Mouse (Mus musculus): ENCODE measurements around the gene Nfasc.

Gene Nfasc

DNA sequence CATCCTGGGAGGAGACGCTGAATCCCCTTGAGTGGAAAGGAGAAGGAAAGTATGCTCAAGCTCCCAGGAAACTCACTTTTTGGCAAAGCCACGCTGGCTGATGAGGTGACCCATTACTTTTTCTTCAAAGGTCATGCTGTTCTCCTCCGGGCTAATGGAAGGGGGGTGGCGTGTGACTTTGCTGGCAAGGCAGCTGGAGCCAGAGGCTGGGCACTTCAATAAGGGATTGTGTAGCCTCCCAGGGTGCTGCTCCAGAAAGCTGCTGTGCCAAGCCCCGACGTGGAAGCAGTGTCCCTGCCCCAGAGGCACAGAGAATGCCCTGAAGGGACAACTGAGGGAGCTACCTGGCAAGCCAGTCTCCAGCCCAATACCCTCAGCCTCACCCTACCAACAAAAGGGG, 101.3 kb downstream of the Nfasc start:
- DNase-seq: no peak

DNA sequence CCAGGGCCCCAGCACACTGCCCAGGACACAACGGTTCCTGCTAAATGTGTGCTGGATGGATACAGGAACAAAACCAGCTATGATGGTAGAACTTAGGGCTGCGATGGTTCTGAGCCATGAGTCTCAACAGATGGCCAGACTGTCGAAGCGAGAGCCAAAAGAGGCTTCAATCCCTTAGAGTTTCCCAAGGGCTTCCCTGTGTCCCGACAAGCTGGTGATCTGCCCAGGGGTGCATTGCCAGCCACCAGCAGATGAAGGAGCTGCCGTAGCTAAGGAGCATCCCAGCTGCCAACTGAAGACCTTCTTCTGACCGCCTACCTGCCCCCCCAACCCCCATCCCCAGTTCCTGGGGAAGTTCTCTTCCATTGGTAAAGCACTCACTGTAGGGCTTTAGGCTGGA, 104.3 kb downstream of the Nfasc start:
- no peak for DNase-seq

DNA sequence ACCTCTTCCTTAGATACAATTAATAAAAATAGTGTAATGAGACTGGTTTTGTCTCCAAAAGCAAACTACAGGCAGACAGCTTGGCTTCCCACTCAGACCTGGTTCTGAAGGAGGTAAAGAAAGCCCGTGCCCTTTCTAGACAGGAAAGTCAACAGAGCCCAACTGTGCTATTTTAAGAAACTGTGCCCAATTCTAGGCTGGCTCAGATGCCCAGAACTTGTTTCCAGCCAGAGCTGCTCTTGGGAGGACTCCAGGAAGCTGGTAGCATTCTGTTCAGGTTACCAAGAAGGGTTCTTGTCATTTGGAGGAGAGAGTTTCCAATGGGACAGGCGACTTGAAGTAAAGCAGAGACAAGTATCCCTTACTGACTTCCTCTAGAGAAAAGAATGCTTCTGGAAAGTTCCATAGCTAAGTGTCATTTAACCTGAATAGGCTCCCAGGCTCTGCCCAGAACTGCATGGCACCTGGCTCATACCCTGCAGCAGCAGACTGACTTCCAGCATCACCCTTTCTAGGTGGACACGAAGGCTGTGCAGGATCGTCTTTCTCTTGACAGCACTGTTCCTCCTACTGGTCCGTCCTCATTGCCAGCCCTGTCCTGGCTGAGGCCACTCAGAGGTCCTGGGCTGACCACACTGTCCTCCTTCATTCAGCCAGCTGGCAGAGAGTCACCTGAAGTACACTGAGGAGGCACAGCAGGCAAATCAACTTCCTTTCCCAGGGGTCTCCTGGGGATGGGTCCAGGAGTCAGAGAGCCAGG, 111.8 kb downstream of the Nfasc start:
- DNase-seq: no peak

DNA sequence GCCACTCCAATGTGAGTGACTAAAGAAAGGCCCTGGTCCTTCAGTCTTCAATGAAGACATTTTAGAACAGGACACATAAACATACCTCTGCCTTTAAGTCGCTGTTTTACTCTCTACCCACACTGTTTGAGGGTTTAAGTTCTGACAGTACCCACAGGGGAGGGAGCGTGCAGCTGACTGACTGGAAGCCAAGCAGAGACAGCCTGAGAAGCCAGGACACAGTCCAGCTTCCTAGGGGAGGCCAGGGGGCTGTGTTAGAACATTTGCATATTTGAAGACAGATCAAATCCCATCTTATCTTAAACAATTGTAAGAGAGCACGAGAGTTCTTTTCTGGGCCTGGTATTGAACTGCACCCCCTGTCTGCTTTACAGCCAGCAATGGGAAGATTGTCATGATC, 113.0 kb downstream of the Nfasc start:
- no peak for DNase-seq

DNA sequence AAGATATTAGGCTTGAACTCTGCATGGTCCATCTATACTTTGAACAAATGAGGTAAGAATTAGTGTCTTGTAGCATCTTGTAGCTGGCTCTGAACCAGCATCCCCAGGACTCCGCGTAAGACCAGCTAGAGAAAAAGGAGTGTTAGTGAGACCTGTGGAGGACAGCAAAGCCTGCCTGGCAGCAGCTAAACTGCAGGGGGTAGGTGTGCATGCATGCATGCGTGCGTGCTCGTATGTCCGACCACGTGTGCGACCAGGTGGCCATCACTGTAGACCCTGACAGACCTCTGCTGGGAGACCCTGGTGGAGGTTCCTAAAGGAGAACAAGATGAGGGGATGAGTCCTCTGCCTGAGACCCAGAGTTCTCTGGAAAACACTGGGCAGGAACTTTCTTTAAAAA, 113.4 kb downstream of the Nfasc start:
- no peak for DNase-seq

DNA sequence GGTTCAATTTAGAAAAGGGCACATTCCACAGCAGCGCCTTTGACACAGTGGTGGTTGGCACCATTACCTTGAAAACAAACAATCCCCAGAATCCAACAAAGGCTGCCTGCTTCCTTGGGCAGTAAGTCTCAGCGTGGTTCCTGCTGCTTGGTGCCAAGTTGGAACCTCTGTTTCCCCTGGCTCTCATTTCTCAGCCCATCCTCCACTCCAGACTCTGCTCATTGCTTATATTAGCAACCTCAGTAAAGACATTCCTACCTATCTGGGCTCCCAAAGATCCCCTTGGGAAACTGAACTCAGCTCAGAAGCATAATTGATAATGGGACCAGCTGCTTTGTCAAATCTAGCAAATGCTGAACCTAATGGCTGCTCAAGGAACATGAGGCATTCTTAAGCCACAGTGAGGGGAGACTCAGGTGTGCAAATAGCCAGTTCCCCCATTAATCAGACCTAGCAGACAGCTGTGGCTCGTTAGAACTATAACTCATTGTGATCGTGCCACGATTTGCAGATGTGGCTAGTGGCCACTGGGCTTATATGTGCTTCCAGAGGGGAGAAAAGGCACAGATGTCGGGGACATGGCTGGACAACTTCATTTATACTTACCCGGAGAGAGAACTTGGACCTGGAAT, 115.4 kb downstream of the Nfasc start:
- DNase-seq: no peak

DNA sequence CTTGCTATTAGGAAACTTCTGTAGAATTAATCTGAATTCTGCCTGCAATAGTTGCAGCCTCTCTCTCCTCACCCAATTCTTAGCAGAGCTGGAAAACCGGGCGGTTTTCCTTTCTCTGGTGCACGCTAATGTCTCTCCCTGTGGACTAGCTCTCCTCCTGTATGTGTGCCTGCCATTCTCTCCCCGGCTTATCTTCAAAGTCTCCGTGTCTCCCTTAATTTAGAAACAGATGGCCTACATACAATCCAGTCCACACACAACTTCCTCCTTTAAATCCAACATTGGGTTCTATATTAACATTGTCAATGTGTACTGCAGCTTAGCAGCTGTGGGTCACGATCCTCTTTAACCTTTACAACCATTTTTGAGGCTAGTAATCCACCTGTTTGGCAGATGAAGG, 116.6 kb downstream of the Nfasc start:
- no peak for DNase-seq

DNA sequence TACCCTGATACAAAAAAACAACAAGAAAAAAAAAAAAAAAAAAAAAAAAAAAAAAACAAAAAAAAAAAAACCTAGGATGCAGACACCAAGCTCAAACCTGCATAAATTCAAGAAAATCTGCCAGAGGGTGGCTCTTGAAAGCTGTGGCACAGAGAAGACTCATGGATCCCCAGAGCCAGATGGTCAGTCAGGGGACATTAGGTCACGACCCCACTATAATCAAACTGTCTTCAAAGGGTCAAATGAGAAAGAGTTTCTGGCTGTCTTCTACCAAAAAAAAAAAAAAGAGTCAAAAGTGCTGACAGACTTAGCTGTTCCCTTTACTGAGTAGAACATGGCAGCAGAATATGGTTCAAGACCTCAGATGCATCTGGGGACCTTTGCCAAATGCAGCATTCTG, 117.1 kb downstream of the Nfasc start:
- no peak for DNase-seq

DNA sequence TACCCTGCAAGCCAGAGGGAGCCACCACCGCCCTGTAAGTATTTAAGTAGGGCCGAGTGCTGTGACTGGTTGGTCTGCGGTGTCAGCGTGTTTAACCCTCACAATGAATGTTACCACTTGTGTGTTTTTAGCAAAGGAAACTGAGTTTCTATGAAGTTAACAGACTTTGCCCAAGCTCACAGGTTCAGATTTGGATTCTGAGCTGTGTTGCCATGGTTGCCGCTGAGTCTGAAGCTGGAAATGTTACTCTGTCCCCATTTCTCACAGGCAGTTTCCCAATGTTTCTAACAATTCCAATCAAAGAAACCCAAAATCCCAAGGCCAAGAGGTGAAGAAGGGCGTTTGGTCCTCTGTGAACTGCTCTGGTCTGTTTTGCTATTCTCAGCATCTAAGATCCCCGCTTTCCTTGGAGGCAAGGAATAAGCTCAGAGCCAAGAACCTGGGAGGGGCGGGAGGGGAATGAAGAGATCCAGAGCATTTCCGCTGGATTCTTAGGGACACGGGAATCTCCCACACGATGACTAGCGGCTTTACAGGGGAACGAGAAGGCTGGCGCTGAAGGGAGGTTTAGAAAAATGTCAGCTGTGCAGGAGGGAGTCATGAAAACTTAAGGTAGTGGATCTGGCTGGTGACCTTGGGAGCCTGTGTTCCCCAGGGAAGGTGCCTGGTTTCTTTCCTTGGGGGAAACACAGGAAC, 117.8 kb downstream of the Nfasc start:
- no peak for DNase-seq

DNA sequence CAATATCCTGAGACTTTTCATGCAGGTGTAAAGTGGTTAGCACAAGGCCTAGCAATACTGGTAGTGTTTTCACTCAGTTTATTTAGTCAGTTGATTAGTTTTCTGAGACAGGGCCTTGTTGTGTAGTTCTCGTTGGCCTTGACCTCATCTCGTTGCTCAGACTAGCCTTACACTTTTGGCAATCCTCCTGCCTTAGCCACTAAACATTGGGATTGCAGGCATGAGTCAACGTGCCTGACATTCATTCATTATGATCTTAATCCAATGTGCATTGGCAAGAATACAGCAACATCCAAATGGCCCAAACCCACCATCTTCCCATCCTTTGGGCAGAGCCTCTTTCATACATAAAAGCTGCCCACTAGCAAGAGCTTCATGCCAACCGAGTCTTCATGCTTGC, 129.5 kb downstream of the Nfasc start:
- DNase-seq: no peak

DNA sequence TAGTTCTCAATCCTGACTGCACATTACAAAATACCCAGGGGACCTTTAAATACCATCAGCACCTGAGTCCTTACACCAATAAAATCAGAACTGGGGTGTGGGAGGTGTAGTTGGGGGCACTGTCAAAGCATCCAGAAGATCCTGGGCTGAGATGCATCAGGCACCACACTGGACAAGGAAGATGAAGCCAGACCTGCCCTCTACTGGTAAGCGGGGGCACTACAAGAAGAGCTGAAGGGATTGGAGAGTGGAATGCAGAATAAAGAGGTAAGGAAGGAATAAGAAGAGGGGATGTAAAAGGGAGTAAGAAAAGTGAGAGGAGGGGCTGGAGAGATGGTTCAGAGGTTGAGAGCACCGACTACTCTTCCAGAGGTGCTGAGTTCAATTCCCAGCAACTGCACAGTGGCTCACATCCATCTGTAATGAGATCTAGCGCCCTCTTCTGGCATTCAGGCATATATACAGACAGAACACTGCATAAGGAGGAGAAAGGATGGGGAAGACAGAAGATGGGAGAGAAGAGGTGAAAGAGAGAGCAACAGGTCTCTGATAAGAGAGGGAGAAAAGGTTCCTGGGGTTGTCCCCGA, 132.5 kb downstream of the Nfasc start:
- peak; percentile 70 for DNase-seq

DNA sequence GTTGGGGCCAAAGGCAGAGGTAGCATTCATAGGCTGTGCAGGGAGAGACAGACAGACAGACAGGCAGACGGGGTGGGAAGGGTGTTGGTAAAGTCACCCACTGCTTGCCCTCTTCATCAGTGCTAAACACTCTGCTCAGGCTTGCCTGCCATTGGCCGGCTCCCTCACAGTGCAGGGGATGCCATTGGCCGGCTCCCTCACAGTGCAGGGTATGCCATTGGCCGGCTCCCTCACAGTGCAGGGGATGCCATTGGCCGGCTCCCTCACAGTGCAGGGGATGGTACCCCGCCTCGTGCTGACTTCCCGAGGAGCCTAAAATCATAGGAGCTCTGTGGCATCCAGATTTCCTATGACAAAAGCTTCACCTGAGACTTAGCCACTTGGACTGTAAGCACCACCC, 139.4 kb downstream of the Nfasc start:
- no peak for DNase-seq

DNA sequence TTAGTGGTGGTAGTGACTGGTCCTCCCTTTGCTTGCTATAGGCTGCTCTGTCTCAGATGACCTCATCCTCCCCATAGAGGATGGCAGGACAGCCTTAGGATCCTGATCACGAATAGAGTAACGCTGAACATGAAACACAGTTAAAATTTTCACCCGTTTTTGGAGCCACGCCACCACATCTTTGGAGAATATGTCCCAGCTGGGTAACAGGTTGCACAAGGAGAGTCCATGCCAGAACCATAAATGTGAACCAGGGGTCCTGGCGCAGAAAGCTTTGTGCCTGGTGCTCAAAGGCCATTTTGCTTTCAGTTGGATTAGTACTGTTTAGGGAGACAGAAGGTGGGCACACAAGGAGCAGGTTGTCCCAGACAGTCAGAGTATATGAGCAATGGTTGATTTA, 143.6 kb downstream of the Nfasc start:
- no peak for DNase-seq

DNA sequence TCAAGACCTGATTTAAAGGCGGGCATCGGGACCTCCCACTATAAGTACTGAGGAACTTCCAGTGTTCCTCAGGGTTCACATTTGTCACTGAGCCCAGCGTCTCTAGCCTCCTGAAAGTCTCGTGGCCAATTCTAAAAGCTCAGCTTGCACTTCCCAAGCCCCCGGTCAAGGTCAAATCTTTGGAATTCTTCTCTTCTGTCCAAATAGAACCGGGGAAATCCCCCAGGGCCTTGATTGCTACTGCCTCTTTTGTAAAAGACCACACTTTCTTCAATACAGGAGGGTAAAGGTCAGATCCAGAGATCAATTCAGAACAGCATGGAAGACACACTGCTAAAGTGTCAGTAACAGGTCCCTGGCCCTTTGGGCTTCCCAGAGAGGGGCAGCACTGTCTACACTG, 145.9 kb downstream of the Nfasc start:
- no peak for DNase-seq

DNA sequence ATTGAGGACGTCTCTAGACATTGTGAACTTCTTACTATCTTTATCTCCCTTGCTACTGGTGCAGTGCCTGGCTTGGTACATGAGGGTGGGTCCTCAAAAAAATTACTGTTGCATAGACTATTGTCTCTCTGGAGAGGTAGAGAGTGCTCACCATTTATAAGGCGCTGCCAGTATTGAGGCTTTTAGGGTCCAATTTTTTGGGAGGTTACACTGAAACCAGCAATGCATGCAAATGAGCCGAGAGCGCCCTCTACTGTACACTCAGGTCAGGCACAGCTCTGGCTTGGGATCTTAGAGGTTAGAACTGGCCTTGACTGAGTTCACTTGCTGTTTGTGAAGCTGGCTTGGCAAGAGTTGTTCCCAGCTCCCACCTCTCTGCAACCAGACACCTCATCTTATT, 147.0 kb downstream of the Nfasc start:
- peak; percentile 75 for DNase-seq

DNA sequence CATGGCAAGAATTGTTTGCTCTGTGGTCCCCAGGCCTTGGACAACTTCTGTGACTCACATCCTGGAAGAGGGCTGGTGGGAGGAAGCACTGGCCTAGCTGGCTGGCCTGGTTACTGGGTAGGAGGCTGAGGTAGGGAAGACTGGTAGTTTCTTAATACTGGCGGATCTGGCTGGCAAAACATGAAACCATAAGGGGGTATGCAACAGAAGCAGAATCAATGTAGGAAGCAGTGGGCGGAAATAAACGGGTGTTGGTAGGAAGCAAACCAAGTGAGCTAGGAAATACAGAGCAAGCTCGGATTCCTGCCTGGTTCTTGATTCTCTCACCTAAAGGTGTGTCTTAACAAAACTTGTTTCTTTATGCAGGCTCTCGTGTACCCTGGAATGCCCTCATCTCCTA, 149.5 kb downstream of the Nfasc start:
- DNase-seq: no peak

DNA sequence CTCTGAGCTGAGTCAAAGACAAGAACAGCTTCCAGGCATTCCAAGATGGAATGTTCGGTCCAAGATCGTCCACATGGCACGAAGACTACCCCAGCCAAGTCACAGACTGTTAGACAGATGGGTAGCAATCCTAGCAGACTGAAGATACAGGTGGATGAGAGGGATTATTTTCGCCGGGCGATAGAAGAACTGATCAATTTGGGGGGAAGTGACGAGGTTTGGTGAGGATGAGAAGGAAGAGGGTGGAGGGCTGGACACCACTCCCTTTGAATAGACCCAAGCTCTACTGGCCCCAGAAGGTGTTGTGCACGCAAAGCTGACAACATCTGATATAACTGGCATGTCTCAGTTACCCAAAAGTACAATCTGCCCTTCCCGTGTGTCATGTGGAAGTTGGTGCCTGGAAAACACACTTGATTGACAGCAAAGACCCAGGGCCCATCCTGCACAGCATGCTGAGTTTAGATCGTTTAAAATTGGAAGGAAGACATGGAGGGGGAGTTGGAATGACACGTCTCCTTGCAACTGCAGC, 150.1 kb downstream of the Nfasc start:
- no peak for DNase-seq

DNA sequence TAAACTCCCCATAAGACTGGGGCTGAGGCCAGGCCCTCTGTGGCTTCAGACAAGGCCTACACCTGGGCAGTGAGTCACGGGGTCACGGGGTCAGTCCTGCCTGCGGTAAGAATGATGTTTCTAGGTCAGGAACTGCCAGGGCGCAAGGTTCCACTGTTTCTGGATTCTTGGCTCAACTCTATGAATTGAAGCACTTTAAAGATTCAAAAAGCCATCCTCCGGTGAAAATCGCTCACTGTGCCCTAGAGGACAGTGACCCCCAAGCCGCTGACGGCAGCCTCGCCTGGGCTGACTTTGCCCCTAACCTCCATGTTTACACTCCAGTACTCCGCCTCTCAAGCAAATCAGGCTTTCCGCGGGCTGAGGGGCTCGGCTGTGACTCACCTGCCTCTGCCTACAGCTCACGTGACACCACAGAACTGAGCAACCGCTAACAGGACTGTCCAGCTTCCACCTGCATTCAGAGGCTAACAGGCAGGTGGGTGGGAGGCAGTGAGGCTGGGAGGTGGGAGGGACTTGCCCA, 154.9 kb downstream of the Nfasc start:
- DNase-seq: no peak

DNA sequence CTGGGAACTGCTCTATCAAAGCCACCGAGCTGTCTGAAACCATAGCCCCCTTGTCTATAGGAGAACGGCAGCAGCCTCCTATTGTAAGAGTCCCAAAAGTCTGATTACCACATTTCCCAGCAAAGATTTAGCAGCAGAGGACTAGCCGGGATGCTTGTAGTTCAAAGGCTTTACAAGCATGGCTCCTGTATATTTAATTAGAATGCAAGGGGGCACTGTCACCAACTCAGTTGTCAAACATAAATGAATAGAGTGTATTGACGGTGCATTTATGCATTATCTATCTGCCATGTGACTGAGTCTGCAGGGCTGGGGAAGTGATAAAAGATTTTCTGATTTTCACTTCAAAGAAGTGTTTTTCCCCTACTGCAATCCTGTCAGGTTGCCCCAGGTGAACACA, 156.2 kb downstream of the Nfasc start:
- DNase-seq: no peak

DNA sequence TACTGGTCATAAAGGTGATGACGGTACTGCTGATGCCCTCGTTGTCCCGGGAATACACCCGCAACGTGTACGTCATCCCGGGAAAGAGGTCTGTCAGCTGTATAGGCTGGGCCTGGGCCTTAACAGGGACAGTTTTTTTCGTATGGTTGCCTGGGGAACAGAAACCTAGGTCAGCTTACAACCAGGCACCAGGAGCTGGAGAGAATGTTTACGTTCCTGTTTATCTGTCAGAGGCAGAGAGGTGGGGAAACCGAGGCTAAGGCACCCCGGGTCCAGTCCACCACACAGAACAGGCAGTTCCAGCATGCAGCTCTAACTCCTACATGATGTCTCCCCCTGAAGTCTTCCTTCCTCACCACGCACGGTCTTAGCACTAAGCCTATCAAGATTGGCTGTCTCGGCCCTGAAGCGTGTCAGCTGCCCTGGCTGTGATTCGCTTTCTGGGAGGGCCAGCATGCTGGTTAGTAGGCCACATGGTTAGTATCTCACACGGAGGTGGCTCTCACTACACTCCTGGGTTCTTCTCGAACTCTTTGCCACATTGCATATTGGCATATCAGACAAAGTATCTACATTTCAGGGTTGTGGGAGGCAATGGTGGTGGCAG, 158.5 kb downstream of the Nfasc start:
- DNase-seq: no peak

DNA sequence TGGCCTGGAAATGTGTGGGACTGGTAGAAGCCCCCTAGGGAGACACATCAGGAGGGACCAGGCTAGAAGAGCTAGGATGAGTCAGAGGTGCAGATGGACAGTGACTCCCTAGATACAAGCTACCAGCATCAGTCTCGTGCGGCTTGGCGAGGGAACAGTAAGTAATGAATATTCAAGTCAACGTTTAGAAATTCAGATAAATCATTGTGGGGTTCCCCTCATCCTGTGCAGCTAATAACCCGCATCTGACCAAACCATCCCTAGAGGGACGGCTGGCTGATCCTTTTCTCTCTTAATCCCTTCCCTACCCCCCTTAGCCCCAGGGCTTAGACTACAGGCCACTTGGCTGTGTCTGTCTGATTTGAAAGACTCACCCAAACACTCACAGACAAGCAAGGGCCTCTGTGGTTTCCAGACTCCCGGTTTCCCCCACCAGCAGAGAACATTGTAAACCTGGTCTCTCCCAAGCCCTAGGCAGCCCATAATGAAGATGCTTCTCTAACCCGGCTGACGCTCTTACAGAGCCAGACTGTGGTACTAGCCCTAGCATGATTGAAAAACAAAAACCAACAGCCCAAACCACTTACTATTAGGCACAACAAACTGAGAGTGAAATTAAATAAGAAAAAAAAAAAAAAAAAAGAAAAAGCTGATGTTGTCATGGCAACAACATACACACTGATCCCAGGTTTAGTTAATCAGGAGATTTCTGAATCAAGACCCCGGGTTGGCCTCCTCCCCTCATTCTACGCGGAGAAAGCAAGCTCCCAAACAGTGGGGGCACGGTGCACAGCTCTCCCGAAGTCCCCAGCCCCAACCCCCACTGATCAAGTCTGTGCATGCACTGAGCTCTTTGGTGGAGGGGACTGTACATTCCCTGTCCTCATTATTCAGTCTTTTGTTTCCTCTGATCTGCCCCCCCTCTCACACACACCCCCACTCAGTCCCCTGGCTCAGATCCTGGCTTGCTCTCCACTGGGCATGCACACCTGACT, 159.5 kb downstream of the Nfasc start:
- DNase-seq: no peak

DNA sequence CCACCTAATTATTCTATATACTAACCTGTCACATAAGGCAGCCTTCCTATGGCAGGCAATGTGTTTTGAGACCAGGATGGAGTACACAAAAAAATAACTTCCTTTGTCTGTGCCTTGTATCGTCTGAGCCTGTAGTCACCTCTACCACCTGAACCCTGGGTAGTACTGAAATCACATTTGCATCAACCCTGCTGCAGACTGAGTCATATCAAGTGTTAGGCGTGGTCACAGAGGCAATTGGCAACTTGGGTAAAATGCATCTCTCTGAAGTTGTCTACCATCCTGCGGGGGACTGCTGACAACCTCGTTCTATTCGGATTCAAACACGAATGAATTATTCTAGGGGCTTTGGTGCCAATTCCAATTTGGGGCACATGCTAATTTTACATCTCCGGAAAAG, 161.5 kb downstream of the Nfasc start:
- no peak for DNase-seq
